Mouse (Mus musculus) neural tube, embryonic 15.5 days (tissue): ENCODE measurements around the gene Plekha5. TPM values are rescaled to one million over a fixed set of nuclear protein-coding genes. Genes with fewer than 3 reads are reported as not detected.

ENCODE experiments used
- ATAC-seq: fragments of 200-750 bp; cut with Nextera tagmentation; 2 replicates; pipeline ENCODE4 v1.8.0; 2017; ENCODE audit warnings: mild to moderate bottlenecking, moderate TSS enrichment, moderate library complexity; ENCODE audit not compliant: low FRiP score
- H3K27ac ChIP-seq: fragments of 300-500 bp; sonication (generic); replicated peaks from 2 replicates; pipeline ENCODE4 v1.5.1; 2015; ENCODE audit warnings: mild to moderate bottlenecking, inconsistent platforms
- H3K27me3 ChIP-seq: fragments of 300-500 bp; sonication (generic); replicated peaks from 2 replicates; pipeline ENCODE4 v1.6.1; 2015; ENCODE audit warnings: inconsistent platforms
- H3K36me3 ChIP-seq: fragments of 300-500 bp; sonication (generic); 2 replicates; pipeline ENCODE4 v1.6.1; 2015; ENCODE audit warnings: inconsistent platforms
- H3K4me1 ChIP-seq: fragments of 300-500 bp; sonication (generic); 2 replicates; pipeline ENCODE4 v1.6.1; 2015; ENCODE audit warnings: inconsistent platforms
- H3K4me2 ChIP-seq: fragments of 300-500 bp; sonication (generic); 2 replicates; pipeline ENCODE4 v1.6.1; 2015; ENCODE audit warnings: inconsistent platforms, mild to moderate bottlenecking, moderate library complexity
- H3K4me3 ChIP-seq: fragments of 300-500 bp; sonication (generic); replicated peaks from 2 replicates; pipeline ENCODE4 v1.5.1; 2015; ENCODE audit warnings: mild to moderate bottlenecking, inconsistent platforms
- H3K9ac ChIP-seq: fragments of 300-500 bp; sonication (generic); replicated peaks from 2 replicates; pipeline ENCODE4 v1.6.1; 2015; ENCODE audit warnings: mild to moderate bottlenecking, inconsistent platforms
- H3K9me3 ChIP-seq: fragments of 300-500 bp; sonication (generic); replicated peaks from 2 replicates; pipeline ENCODE4 v1.6.1; 2016; ENCODE audit warnings: inconsistent platforms
- WGBS: fragments of 180-500 bp; shearing (Covaris S2); methylation state at CpG from one replicate; pipeline ENCODE4 v1.1.7; 2015; ENCODE audit warnings: mixed read lengths; 5-methylcytosine and 5-hydroxymethylcytosine counted together
- polyA plus RNA-seq: library from polyadenylated mRNA; unstranded; fragments of >200 nt; fragmentation: Nextera tagmentation; extraction: Ambion mirVana; gene quantifications from 2 replicates; pipeline ENCODE4 v1.2.1, GENCODE M21; 2015

The Plekha5 gene
- polyA plus RNA-seq, 1 experiment from 2014 or later, result 33.9 TPM

GRCm38 (mm10) chr6:140478031-140478430 lies 54.2 kb downstream of the Plekha5 start:
- Histone ChIP-seq H3K4me1 (peaks cover 34% of the 10 kb centered on the region), H3K36me3 (no peaks in the 10 kb centered on the region), H3K9ac (no peak overlapping the region), H3K4me2 (no peak overlapping the region), H3K27me3 (no peaks in the 10 kb centered on the region), H3K9me3 (no peaks in the 10 kb centered on the region), H3K4me3 (no peak overlapping the region), H3K27ac (no peak overlapping the region)
- ATAC-seq, result no peak
- WGBS, result 55% methylated on average over 7 of the region's 7 CpGs

- Histone ChIP-seq H3K4me1 (peaks cover 41% of the 10 kb centered on the region), H3K27me3 (no peaks in the 10 kb centered on the region), H3K27ac (no peak overlapping the region), H3K9ac (no peak overlapping the region), H3K9me3 (no peaks in the 10 kb centered on the region), H3K4me2 (no peak overlapping the region), H3K36me3 (no peaks in the 10 kb centered on the region), H3K4me3 (no peak overlapping the region)
- 51% methylated on average over 5 of the region's 5 CpGs for WGBS
- ATAC-seq, result no peak
These were observed 55.1 kb downstream of the Plekha5 start for GRCm38 (mm10) chr6:140478943-140479342.

- Histone ChIP-seq H3K4me3 (no peak overlapping the region), H3K9me3 (no peaks in the 10 kb centered on the region), H3K4me2 (no peak overlapping the region), H3K4me1 (peaks cover 47% of the 10 kb centered on the region), H3K36me3 (no peaks in the 10 kb centered on the region), H3K27ac (no peak overlapping the region), H3K9ac (no peak overlapping the region), H3K27me3 (no peaks in the 10 kb centered on the region)
- 85% methylated on average over 10 of the region's 10 CpGs for WGBS
- no peak for ATAC-seq
These were observed 56.7 kb downstream of the Plekha5 start for GRCm38 (mm10) chr6:140480425-140481081.

- no peak overlapping the region for H3K4me2 ChIP-seq
- 0 out of 2 replicates have a peak overlapping the region, but pooled peaks have one; percentile 18 for H3K27ac ChIP-seq
- ATAC-seq, result no peak
These were observed 58.0 kb downstream of the Plekha5 start for GRCm38 (mm10) chr6:140481701-140482460.

GRCm38 (mm10) chr6:140484170-140484569 lies 60.3 kb downstream of the Plekha5 start:
- 0 out of 2 replicates have a peak, but pooled peaks have one; percentile 5 for ATAC-seq
- 76% methylated on average over 9 of the region's 9 CpGs for WGBS
- Histone ChIP-seq H3K4me1 (peaks cover 23% of the 10 kb centered on the region), H3K9ac (no peak overlapping the region), H3K27me3 (no peaks in the 10 kb centered on the region), H3K27ac (no peak overlapping the region; the same call in none of the 2 replicates), H3K4me3 (no peak overlapping the region), H3K4me2 (no peak overlapping the region), H3K9me3 (no peaks in the 10 kb centered on the region), H3K36me3 (no peaks in the 10 kb centered on the region)

More at GRCm38 (mm10) chr6:140481701-140482460, 58.0 kb downstream of the Plekha5 start:
- Histone ChIP-seq H3K4me1 (peaks cover 41% of the 10 kb centered on the region), H3K9me3 (no peaks in the 10 kb centered on the region), H3K4me3 (no peak overlapping the region), H3K36me3 (no peaks in the 10 kb centered on the region), H3K27me3 (no peaks in the 10 kb centered on the region), H3K9ac (no peak overlapping the region)
- WGBS, result 59% methylated on average over 7 of the region's 7 CpGs

GRCm38 (mm10) chr6:140485636-140486035 lies 61.8 kb downstream of the Plekha5 start:
- Histone ChIP-seq H3K4me2 (no peak overlapping the region), H3K27ac (no peak overlapping the region), H3K9ac (no peak overlapping the region), H3K9me3 (no peaks in the 10 kb centered on the region), H3K36me3 (no peaks in the 10 kb centered on the region), H3K4me1 (peaks cover 27% of the 10 kb centered on the region), H3K27me3 (no peaks in the 10 kb centered on the region), H3K4me3 (no peak overlapping the region)
- ATAC-seq, result no peak
- 88% methylated on average over 6 of the region's 6 CpGs for WGBS

GRCm38 (mm10) chr6:140486685-140487084 lies 62.8 kb downstream of the Plekha5 start:
- H3K27ac ChIP-seq, result no peak overlapping the region
- H3K36me3 ChIP-seq, result no peaks in the 10 kb centered on the region
- 92% methylated on average over 5 of the region's 5 CpGs for WGBS
- no peak overlapping the region for H3K4me2 ChIP-seq
- no peaks in the 10 kb centered on the region for H3K27me3 ChIP-seq
- no peak overlapping the region for H3K9ac ChIP-seq
- peaks cover 35% of the 10 kb centered on the region for H3K4me1 ChIP-seq
- ATAC-seq, result no peak
- H3K4me3 ChIP-seq, result no peak overlapping the region
- no peaks in the 10 kb centered on the region for H3K9me3 ChIP-seq

GRCm38 (mm10) chr6:140487489-140487888 lies 63.6 kb downstream of the Plekha5 start:
- no peaks in the 10 kb centered on the region for H3K36me3 ChIP-seq
- WGBS, result 91% methylated on average over 6 of the region's 6 CpGs
- no peak overlapping the region for H3K27ac ChIP-seq
- no peak overlapping the region for H3K4me3 ChIP-seq
- H3K4me1 ChIP-seq, result peaks cover 33% of the 10 kb centered on the region
- H3K9me3 ChIP-seq, result no peaks in the 10 kb centered on the region
- H3K9ac ChIP-seq, result no peak overlapping the region
- H3K4me2 ChIP-seq, result no peak overlapping the region
- H3K27me3 ChIP-seq, result no peaks in the 10 kb centered on the region
- no peak for ATAC-seq

GRCm38 (mm10) chr6:140488673-140489072 lies 64.8 kb downstream of the Plekha5 start:
- no peak overlapping the region for H3K9ac ChIP-seq
- no peak overlapping the region for H3K4me3 ChIP-seq
- H3K4me2 ChIP-seq, result no peak overlapping the region
- WGBS, result 81% methylated on average over 3 of the region's 3 CpGs
- no peaks in the 10 kb centered on the region for H3K9me3 ChIP-seq
- no peaks in the 10 kb centered on the region for H3K36me3 ChIP-seq
- ATAC-seq, result no peak
- no peak overlapping the region for H3K27ac ChIP-seq
- H3K27me3 ChIP-seq, result no peaks in the 10 kb centered on the region
- peaks cover 28% of the 10 kb centered on the region for H3K4me1 ChIP-seq

- Histone ChIP-seq H3K9me3 (no peaks in the 10 kb centered on the region), H3K4me2 (no peak overlapping the region), H3K4me1 (peaks cover 19% of the 10 kb centered on the region), H3K27ac (no peak overlapping the region), H3K9ac (no peak overlapping the region), H3K27me3 (no peaks in the 10 kb centered on the region), H3K36me3 (no peaks in the 10 kb centered on the region), H3K4me3 (no peak overlapping the region)
- ATAC-seq, result no peak
These were observed 65.7 kb downstream of the Plekha5 start for GRCm38 (mm10) chr6:140489570-140489969.

- Histone ChIP-seq H3K4me2 (no peak overlapping the region), H3K4me3 (no peak overlapping the region), H3K27ac (no peak overlapping the region), H3K4me1 (peaks cover 19% of the 10 kb centered on the region), H3K27me3 (no peaks in the 10 kb centered on the region), H3K9ac (no peak overlapping the region), H3K36me3 (no peaks in the 10 kb centered on the region), H3K9me3 (no peaks in the 10 kb centered on the region)
- ATAC-seq, result no peak
- WGBS, result 67% methylated on average over 4 of the region's 4 CpGs
These were observed 66.4 kb downstream of the Plekha5 start for GRCm38 (mm10) chr6:140490220-140490619.

- ATAC-seq, result peak; percentile 39; the same call in 1 of the 2 replicates
- Histone ChIP-seq H3K27ac (peak overlapping the region; percentile 69), H3K4me2 (peak overlapping the region; percentile 29), H3K9me3 (no peaks in the 10 kb centered on the region), H3K9ac (no peak overlapping the region), H3K4me3 (no peak overlapping the region), H3K36me3 (no peaks in the 10 kb centered on the region), H3K4me1 (peaks cover 19% of the 10 kb centered on the region), H3K27me3 (no peaks in the 10 kb centered on the region)
- WGBS, result 73% methylated on average over 18 of the region's 18 CpGs
These were observed 67.2 kb downstream of the Plekha5 start for GRCm38 (mm10) chr6:140490921-140491537.
